Mouse (Mus musculus): ENCODE data around the gene Add3. TPM values are rescaled to one million over a fixed set of nuclear protein-coding genes. Genes with fewer than 3 reads are reported as not detected.
A peak's percentile ranks its signal among the peaks of the same experiment; 100 is the strongest.

The Add3 gene
- total and polyA plus RNA-seq, 3 experiments, result 10.9 to 89.2 (median 81.6) TPM

DNA sequence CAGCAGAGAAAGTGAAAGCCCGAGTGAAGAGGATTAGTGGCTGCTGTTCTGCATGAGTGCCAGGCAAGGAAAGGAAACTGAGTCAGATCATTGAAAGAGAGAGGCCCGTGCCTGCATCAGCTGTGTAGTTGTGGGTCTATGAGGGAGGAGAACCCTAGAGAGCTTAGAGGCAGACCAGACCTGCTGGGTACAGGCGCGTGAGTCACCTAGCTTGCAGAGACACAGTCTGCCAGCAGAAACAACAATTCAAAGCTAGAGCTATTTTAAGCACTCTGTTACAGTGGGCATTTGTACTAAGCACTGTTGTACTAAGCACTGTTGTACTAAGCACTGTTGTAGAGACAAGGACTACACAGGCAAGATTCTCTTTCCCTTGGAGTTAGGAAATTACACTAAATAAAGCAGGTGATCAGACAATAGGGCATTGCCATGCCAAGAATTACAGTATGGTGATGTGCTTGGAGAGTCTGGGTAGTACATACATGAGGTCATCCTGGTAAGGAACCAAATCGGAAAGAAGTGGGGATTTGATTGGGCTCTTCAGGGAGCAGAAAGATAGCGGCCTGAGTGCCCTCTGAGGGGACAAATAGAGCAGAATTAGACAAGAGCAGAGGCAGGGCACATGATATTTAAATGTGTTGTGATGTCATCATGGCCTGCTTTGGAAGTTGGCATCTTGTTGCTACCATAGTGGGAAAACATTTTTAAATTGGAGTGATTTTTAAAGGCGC, 88.0 kb downstream of the Add3 start:
- H3K4me3 ChIP-seq (ENCODE audit: low read depth, low read length), result no peak overlapping the region
- TF ChIP-seq POLR2AphosphoS5 (IDR thresholded peaks at IDR 0.05; ENCODE audit: insufficient replicate concordance, low read depth, low read length) (no peak), GATA1 (IDR thresholded peaks at IDR 0.05; ENCODE audit: borderline replicate concordance, low read length) (no peak), CTCF (IDR thresholded peaks at IDR 0.05; ENCODE audit: low read depth, low read length) (no peak), TAL1 (conservative IDR thresholded peaks at IDR 0.05; ENCODE audit: low read depth, low read length) (no peak), GATA2 (IDR thresholded peaks at IDR 0.05; ENCODE audit: borderline replicate concordance, low read depth, low read length) (no peak)
- no peak for ATAC-seq (ENCODE audit: extremely low read depth, insufficient number of reproducible peaks, low FRiP score, poor library complexity, severe bottlenecking)
- H3K9me3 ChIP-seq (replicated peaks), result no peaks in the 10 kb centered on the region
- DNase-seq (ENCODE audit: low spot score), result no peak
- H3K4me1 ChIP-seq (ENCODE audit: insufficient read depth, low read depth, low read length), result 0 out of 2 replicates have a peak, but pooled peaks cover 2% of the 10 kb centered on the region
- peaks cover 78% of the 10 kb centered on the region for H3K36me3 ChIP-seq (replicated peaks)
- H3K27me3 ChIP-seq (ENCODE audit: insufficient read depth, low read length), result no peaks in the 10 kb centered on the region

DNA sequence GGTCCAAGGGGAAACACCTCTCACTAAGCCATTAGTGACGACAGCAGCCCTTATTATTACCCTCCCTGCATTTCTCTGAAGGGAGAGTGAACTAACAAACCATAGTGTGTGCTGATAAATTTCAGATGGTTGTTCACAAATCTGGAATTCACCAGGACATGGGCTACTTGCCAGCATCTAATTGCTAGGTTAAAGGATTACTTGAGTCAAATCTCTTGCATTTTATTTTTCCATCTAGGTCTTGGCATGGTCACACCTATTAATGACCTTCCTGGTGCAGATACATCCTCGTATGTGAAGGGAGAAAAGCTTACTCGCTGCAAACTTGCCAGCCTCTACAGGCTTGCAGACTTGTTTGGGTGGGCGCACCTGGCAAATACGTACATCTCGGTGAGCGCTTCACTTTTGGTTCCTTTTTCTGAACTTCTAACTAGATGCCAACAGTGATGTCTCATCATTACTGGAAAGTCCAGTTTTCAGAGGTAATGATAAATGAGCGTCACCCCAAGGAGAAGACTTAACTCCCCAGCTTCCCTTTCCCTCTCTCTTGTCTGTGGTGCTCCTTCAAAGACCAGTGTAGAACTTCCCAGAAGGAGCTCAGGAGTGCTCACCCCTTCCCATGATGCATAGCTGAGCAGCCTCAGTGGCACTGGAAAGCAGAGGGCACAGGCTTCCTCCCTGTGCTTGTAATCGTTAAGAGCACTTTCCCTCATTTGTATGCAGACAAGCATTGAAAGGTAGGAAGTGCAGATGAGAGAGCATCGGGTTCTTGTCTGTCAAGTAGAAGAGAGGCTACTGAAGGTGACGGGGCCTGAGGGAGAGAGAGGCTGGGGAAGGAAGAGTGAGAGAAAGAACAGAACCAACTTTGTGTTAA, 90.9 kb downstream of the Add3 start:
- no peak for DNase-seq (ENCODE audit: low spot score)
- no peak overlapping the region for H3K4me3 ChIP-seq (ENCODE audit: low read depth, low read length)
- no peaks in the 10 kb centered on the region for H3K9me3 ChIP-seq (replicated peaks)
- no peaks in the 10 kb centered on the region for H3K27me3 ChIP-seq (ENCODE audit: insufficient read depth, low read length)
- no peak for ATAC-seq (ENCODE audit: extremely low read depth, insufficient number of reproducible peaks, low FRiP score, poor library complexity, severe bottlenecking)
- no peaks in the 10 kb centered on the region for H3K4me1 ChIP-seq (ENCODE audit: insufficient read depth, low read depth, low read length)
- H3K36me3 ChIP-seq (replicated peaks), result peaks cover 94% of the 10 kb centered on the region
- TF ChIP-seq GATA2 (IDR thresholded peaks at IDR 0.05; ENCODE audit: borderline replicate concordance, low read depth, low read length), result no peak
- TF ChIP-seq CTCF (IDR thresholded peaks at IDR 0.05; ENCODE audit: low read depth, low read length), result no peak
- TF ChIP-seq TAL1 (conservative IDR thresholded peaks at IDR 0.05; ENCODE audit: low read depth, low read length), result no peak
- TF ChIP-seq POLR2AphosphoS5 (IDR thresholded peaks at IDR 0.05; ENCODE audit: insufficient replicate concordance, low read depth, low read length), result no peak

DNA sequence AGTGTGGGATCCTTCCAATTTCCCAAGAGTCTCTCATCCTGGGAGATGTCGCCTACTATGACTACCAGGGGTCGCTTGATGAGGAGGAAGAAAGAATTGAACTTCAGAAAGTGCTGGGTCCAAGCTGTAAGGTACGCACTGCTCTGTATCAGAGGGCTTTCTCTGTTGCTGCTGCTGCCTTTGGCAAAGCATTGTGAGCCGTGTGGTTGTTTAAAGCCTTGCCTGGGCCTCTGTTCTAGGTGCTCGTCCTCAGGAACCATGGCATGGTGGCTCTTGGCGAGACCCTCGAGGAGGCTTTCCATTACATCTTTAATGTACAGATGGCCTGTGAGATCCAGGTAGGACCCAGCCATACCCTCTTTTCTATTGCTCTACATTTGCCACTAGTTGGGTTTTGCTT, 93.3 kb downstream of the Add3 start:
- DNase-seq (ENCODE audit: low spot score) (no peak), ATAC-seq (ENCODE audit: extremely low read depth, insufficient number of reproducible peaks, low FRiP score, poor library complexity, severe bottlenecking) (no peak)
- H3K9me3 ChIP-seq (replicated peaks), result no peaks in the 10 kb centered on the region
- TF ChIP-seq TAL1 (conservative IDR thresholded peaks at IDR 0.05; ENCODE audit: low read depth, low read length) (no peak), GATA2 (IDR thresholded peaks at IDR 0.05; ENCODE audit: borderline replicate concordance, low read depth, low read length) (no peak), GATA1 (IDR thresholded peaks at IDR 0.05; ENCODE audit: borderline replicate concordance, low read length) (no peak), POLR2AphosphoS5 (IDR thresholded peaks at IDR 0.05; ENCODE audit: insufficient replicate concordance, low read depth, low read length) (no peak), CTCF (IDR thresholded peaks at IDR 0.05; ENCODE audit: low read depth, low read length) (no peak)
- no peaks in the 10 kb centered on the region for H3K27me3 ChIP-seq (ENCODE audit: insufficient read depth, low read length)
- no peaks in the 10 kb centered on the region for H3K4me1 ChIP-seq (ENCODE audit: insufficient read depth, low read depth, low read length)
- H3K36me3 ChIP-seq (replicated peaks), result peaks cover 94% of the 10 kb centered on the region
- H3K4me3 ChIP-seq (ENCODE audit: low read depth, low read length), result no peak overlapping the region

DNA sequence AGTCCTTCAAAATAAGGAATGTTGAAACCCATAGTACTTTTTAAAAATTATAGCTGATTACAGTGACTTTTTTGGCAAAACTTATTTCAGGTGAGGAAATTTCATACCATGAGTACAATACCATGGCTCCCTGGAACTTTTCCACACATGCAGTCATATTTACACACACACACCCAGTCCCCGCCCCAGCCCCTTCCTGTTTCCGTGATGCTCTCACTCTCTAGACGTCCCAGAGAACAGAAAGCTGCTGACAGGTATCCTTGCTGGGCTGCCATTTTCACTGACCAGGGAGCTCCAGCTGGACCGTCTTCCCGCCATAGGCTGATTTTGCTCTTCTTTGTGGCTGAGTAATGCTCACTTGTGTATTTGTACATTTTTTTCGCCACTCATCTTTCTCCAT, 101.6 kb downstream of the Add3 start:
- H3K36me3 ChIP-seq (replicated peaks), result peaks cover 91% of the 10 kb centered on the region

DNA sequence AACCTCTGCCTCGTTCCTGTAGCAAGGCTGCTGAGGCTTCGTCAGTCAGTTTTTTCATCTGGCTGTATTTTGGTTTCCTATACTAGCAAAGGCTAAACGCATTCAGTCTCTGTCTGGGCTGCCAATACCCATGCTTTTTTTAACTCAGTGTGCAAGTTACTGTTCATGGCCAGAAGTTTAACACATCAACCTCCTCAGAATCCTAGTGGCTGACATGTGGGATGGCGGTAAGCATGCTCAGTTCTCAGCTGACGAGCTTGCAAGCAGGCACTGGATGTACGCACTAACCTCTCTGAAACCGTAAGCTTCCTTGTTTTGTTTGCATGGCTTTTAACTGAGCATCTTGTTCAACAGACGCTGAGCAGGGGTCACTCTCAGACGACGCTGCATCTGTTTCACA, 103.7 kb downstream of the Add3 start:
- TF ChIP-seq POLR2AphosphoS5 (IDR thresholded peaks at IDR 0.05; ENCODE audit: insufficient replicate concordance, low read depth, low read length), result no peak
- no peak for TF ChIP-seq GATA1 (IDR thresholded peaks at IDR 0.05; ENCODE audit: borderline replicate concordance, low read length)
- TF ChIP-seq CTCF (IDR thresholded peaks at IDR 0.05; ENCODE audit: low read depth, low read length), result no peak
- TF ChIP-seq TAL1 (conservative IDR thresholded peaks at IDR 0.05; ENCODE audit: low read depth, low read length), result no peak
- TF ChIP-seq GATA2 (IDR thresholded peaks at IDR 0.05; ENCODE audit: borderline replicate concordance, low read depth, low read length), result no peak
- ATAC-seq (ENCODE audit: extremely low read depth, insufficient number of reproducible peaks, low FRiP score, poor library complexity, severe bottlenecking) (no peak), DNase-seq (ENCODE audit: low spot score) (no peak)
- Histone ChIP-seq H3K4me3 (ENCODE audit: low read depth, low read length) (no peak overlapping the region), H3K27me3 (ENCODE audit: insufficient read depth, low read length) (no peaks in the 10 kb centered on the region), H3K36me3 (replicated peaks) (peaks cover 86% of the 10 kb centered on the region), H3K9me3 (replicated peaks) (no peaks in the 10 kb centered on the region), H3K4me1 (ENCODE audit: insufficient read depth, low read depth, low read length) (peaks cover 13% of the 10 kb centered on the region)

More for the DNA sequence above, 101.6 kb downstream of the Add3 start:
- Histone ChIP-seq H3K27me3 (ENCODE audit: insufficient read depth, low read length) (no peaks in the 10 kb centered on the region), H3K9me3 (replicated peaks) (no peaks in the 10 kb centered on the region), H3K4me3 (ENCODE audit: low read depth, low read length) (no peak overlapping the region), H3K4me1 (ENCODE audit: insufficient read depth, low read depth, low read length) (no peaks in the 10 kb centered on the region)
- ATAC-seq (ENCODE audit: extremely low read depth, insufficient number of reproducible peaks, low FRiP score, poor library complexity, severe bottlenecking) (no peak), DNase-seq (ENCODE audit: low spot score) (no peak)
- TF ChIP-seq GATA1 (IDR thresholded peaks at IDR 0.05; ENCODE audit: borderline replicate concordance, low read length) (no peak), CTCF (IDR thresholded peaks at IDR 0.05; ENCODE audit: low read depth, low read length) (no peak), POLR2AphosphoS5 (IDR thresholded peaks at IDR 0.05; ENCODE audit: insufficient replicate concordance, low read depth, low read length) (no peak), TAL1 (conservative IDR thresholded peaks at IDR 0.05; ENCODE audit: low read depth, low read length) (no peak), GATA2 (IDR thresholded peaks at IDR 0.05; ENCODE audit: borderline replicate concordance, low read depth, low read length) (no peak)

DNA sequence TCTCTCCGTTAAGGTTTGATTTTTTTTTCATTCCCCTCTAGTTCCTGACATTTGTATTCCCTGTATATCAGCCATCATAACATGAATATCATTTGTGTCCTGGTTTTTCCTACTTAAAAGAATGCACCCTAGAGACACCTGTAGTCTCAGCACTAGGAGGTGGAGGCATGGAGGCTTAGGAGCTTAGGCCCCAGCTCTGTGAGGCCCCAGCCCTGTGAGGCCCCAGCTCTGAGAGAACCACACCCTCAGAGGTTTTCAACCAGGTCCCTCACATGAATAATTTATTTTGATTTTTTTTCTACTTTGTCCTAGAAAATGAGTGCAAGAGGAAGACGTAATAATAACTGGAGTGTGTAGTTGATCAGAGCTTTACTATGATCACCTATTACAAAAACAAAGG, 107.3 kb downstream of the Add3 start:
- ATAC-seq (ENCODE audit: extremely low read depth, insufficient number of reproducible peaks, low FRiP score, poor library complexity, severe bottlenecking), result peak; percentile 52; the same call in 1 of the 2 replicates
- Histone ChIP-seq H3K9me3 (replicated peaks) (no peaks in the 10 kb centered on the region), H3K4me1 (ENCODE audit: insufficient read depth, low read depth, low read length) (peaks cover 16% of the 10 kb centered on the region), H3K27me3 (ENCODE audit: insufficient read depth, low read length) (no peaks in the 10 kb centered on the region), H3K36me3 (replicated peaks) (peaks cover 70% of the 10 kb centered on the region), H3K4me3 (ENCODE audit: low read depth, low read length) (no peak overlapping the region)
- no peak for DNase-seq (ENCODE audit: low spot score)
- TF ChIP-seq TAL1 (conservative IDR thresholded peaks at IDR 0.05; ENCODE audit: low read depth, low read length), result no peak
- no peak for TF ChIP-seq POLR2AphosphoS5 (IDR thresholded peaks at IDR 0.05; ENCODE audit: insufficient replicate concordance, low read depth, low read length)
- no peak for TF ChIP-seq GATA1 (IDR thresholded peaks at IDR 0.05; ENCODE audit: borderline replicate concordance, low read length)
- no peak for TF ChIP-seq CTCF (IDR thresholded peaks at IDR 0.05; ENCODE audit: low read depth, low read length)
- TF ChIP-seq GATA2 (IDR thresholded peaks at IDR 0.05; ENCODE audit: borderline replicate concordance, low read depth, low read length), result no peak
